Mouse (Mus musculus): Measurements from ENCODE around the gene Olfml2a. TPM values are rescaled to one million over a fixed set of nuclear protein-coding genes. Genes with fewer than 3 reads are reported as not detected.

Gene Olfml2a
- polyA plus RNA-seq, 1 experiment from 2014 or later, result 0.12 TPM

GRCm38 (mm10) chr2:38987803-38988510 is 56.2 kb downstream of the Olfml2a start:
- H3K9ac ChIP-seq, result no peak overlapping the region
- H3K9me3 ChIP-seq (replicated peaks), result peaks cover 6% of the 10 kb centered on the region
- H3K4me3 ChIP-seq (replicated peaks), result no peak overlapping the region
- peak overlapping the region; percentile 74 for H3K27ac ChIP-seq
- ATAC-seq (ENCODE audit: low read depth) (no peak), DNase-seq (no peak)
- 76% methylated on average over 6 of the region's 6 CpGs for WGBS (ENCODE audit: insufficient replicate concordance)
- peaks cover 48% of the 10 kb centered on the region for H3K4me1 ChIP-seq (replicated peaks)
- H3K4me2 ChIP-seq, result no peak overlapping the region
- H3K27me3 ChIP-seq, result no peaks in the 10 kb centered on the region
- no peaks in the 10 kb centered on the region for H3K36me3 ChIP-seq

DNA sequence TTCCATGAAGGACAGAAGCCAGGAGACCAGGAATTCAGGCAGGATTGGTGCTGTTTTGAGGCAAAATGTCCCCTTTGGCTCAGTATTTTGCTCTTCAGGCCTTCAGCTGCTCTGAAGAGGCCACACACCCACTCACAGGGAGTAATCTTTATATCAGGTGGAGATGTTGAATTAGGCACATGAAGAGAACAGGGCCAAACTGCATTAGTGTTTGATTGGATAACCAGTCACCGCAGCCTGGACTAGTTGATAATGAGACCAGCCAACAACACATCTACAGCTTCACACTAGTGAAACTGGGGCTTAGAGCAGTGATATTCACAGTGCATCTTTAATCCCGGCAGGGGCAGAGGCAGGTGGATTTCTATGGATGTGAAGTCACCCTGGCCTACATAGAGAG is 57.2 kb downstream of the Olfml2a start:
- peak overlapping the region; percentile 74 for H3K27ac ChIP-seq
- DNase-seq (peak; percentile 46), ATAC-seq (ENCODE audit: low read depth) (peak; percentile 90)
- H3K4me1 ChIP-seq (replicated peaks), result peaks cover 48% of the 10 kb centered on the region
- no peaks in the 10 kb centered on the region for H3K9me3 ChIP-seq (replicated peaks)
- 35% methylated on average over 2 of the region's 2 CpGs for WGBS (ENCODE audit: insufficient replicate concordance)
- peak overlapping the region; percentile 24; the same call in 1 of the 2 replicates for H3K4me2 ChIP-seq
- H3K36me3 ChIP-seq, result no peaks in the 10 kb centered on the region
- H3K9ac ChIP-seq, result peak overlapping the region; percentile 22; the same call in 1 of the 2 replicates
- H3K4me3 ChIP-seq (replicated peaks), result no peak overlapping the region
- no peaks in the 10 kb centered on the region for H3K27me3 ChIP-seq

DNA sequence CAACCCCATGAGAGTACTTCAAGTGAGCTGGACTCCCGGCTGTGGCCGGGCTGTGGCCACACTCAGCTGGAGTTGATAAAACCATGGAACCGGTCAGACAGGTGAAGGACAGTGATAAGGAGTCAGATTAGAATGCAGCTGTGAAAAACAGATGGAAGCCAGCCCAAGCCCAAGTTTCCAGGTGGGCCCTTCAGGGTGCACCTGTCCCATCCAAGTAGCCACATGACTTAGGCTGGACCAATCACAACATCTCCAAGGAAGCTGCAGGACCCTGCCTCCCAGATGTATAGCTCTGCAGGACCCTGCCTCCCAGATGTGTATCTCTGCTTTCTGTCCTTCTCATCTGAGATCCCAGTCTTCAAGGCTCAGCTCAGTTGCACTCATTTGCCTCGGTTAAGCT is 60.2 kb downstream of the Olfml2a start:
- H3K9me3 ChIP-seq (replicated peaks), result no peaks in the 10 kb centered on the region
- 25% methylated on average over 4 of the region's 4 CpGs for WGBS (ENCODE audit: insufficient replicate concordance)
- no peak overlapping the region for H3K9ac ChIP-seq
- H3K4me1 ChIP-seq (replicated peaks), result peaks cover 51% of the 10 kb centered on the region
- no peaks in the 10 kb centered on the region for H3K27me3 ChIP-seq
- H3K4me2 ChIP-seq, result no peak overlapping the region
- DNase-seq, result no peak
- H3K36me3 ChIP-seq, result no peaks in the 10 kb centered on the region
- ATAC-seq (ENCODE audit: low read depth), result no peak
- H3K4me3 ChIP-seq (replicated peaks), result no peak overlapping the region
- H3K27ac ChIP-seq, result no peak overlapping the region

DNA sequence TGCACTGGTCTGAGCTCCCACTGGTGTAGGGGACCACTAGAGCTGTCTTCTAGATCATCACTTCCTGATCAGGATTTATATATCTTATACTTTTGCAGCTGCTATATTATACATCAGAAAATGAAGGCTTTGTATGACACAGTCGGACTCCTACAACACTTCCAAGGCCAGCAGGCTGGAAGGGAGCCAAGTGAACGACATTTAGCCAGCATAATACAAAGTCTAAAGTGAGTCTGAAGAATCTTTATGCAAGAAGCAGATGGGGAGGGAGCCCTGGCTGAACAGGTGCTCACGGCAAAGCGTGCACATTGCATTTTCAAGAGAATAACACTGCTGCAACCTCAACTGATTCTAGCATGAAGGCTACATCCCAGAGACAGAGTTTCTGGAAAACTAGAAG is 60.7 kb downstream of the Olfml2a start:
- ATAC-seq (ENCODE audit: low read depth) (no peak), DNase-seq (no peak)
- no peak overlapping the region for H3K4me2 ChIP-seq
- no peaks in the 10 kb centered on the region for H3K27me3 ChIP-seq
- H3K4me1 ChIP-seq (replicated peaks), result peaks cover 51% of the 10 kb centered on the region
- no peaks in the 10 kb centered on the region for H3K36me3 ChIP-seq
- H3K27ac ChIP-seq, result no peak overlapping the region
- H3K9ac ChIP-seq, result no peak overlapping the region
- no peak overlapping the region for H3K4me3 ChIP-seq (replicated peaks)
- 62% methylated on average over 4 of the region's 4 CpGs for WGBS (ENCODE audit: insufficient replicate concordance)
- H3K9me3 ChIP-seq (replicated peaks), result no peaks in the 10 kb centered on the region

DNA sequence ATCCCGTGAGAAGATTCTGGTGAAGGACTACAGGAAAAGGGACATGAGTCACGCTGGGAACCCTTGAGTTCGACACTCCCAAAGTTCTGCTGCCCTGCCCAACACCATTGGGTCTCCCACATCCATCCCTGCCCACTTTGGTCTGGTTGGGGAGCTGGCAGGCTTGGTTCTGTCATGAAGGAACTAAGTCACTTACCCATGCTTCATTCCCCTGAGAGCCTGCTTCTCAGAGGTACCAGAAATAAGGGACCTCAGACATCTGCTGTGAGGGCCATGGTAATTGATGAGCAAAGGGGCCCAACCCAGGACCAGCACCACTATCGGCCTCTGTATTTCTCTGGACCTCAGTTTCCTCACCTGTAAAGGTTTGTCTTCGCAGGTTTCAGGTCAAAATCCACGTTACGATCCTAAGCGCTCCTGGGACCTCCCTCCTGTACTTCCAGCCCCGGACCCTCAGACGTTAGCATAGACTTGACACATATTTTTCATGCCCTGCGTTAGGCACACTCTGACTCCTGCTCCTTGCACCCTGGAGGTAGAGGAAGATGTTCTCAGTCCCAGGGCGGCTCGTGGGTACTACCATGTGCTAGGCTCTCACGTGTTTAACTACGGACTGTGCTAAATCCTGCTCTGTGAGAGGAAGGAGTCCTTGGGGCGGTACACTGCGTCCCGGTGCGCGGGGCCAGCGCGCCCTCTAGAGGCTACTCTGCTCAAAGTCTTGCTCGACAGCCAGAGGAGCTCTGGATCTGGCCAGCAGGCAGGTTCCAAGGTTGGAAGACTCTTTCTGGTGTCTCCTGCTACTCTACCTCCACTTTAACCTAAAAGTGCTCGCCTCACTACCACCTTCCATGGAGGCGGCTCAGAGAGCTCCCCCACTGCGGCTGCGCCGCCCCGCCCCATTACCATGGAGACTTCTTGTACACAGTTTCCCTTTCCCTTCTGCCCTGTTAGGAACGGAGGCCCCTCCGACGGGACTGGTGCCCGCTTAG is 65.9 kb downstream of the Olfml2a start, which contains the start of gene Wdr38:
Gene Wdr38, plus strand, starts transcription at position 91 of the 989 bp plus-strand sequence.
- H3K27ac ChIP-seq, result peak within 1 kb of the TSS; percentile 70
- DNase-seq (peak; percentile 81), ATAC-seq (ENCODE audit: low read depth) (peak; percentile 85)
- H3K9ac ChIP-seq, result peak within 1 kb of the TSS; percentile 67
- peaks cover 32% of the 10 kb centered on the region for H3K36me3 ChIP-seq
- H3K9me3 ChIP-seq (replicated peaks), result no peaks in the 10 kb centered on the region
- peaks cover 58% of the 10 kb centered on the region for H3K4me1 ChIP-seq (replicated peaks)
- no peaks in the 10 kb centered on the region for H3K27me3 ChIP-seq
- WGBS (ENCODE audit: insufficient replicate concordance), result 9% methylated on average over 33 of the region's 33 CpGs
- peak within 1 kb of the TSS; percentile 78 for H3K4me2 ChIP-seq
- H3K4me3 ChIP-seq (replicated peaks), result peak within 1 kb of the TSS; percentile 61

GRCm38 (mm10) chr2:38999381-38999780 is 67.6 kb downstream of the Olfml2a start:
- H3K4me1 ChIP-seq (replicated peaks), result peaks cover 75% of the 10 kb centered on the region
- no peaks in the 10 kb centered on the region for H3K27me3 ChIP-seq
- no peak overlapping the region for H3K4me2 ChIP-seq
- H3K27ac ChIP-seq, result peak overlapping the region; percentile 41
- no peak for ATAC-seq (ENCODE audit: low read depth)
- no peak overlapping the region for H3K4me3 ChIP-seq (replicated peaks)
- no peak for DNase-seq
- H3K9me3 ChIP-seq (replicated peaks), result no peaks in the 10 kb centered on the region
- H3K9ac ChIP-seq, result no peak overlapping the region
- peaks cover 48% of the 10 kb centered on the region for H3K36me3 ChIP-seq
- 32% methylated on average over 4 of the region's 4 CpGs for WGBS (ENCODE audit: insufficient replicate concordance)

GRCm38 (mm10) chr2:38999910-39000586 is 68.3 kb downstream of the Olfml2a start:
- WGBS (ENCODE audit: insufficient replicate concordance), result 57% methylated on average over 8 of the region's 8 CpGs
- no peak overlapping the region for H3K9ac ChIP-seq
- no peaks in the 10 kb centered on the region for H3K27me3 ChIP-seq
- no peak overlapping the region for H3K4me3 ChIP-seq (replicated peaks)
- peaks cover 77% of the 10 kb centered on the region for H3K4me1 ChIP-seq (replicated peaks)
- H3K36me3 ChIP-seq, result peaks cover 48% of the 10 kb centered on the region
- DNase-seq (no peak), ATAC-seq (ENCODE audit: low read depth) (no peak)
- H3K27ac ChIP-seq, result peak overlapping the region; percentile 47
- H3K9me3 ChIP-seq (replicated peaks), result no peaks in the 10 kb centered on the region
- H3K4me2 ChIP-seq, result no peak overlapping the region

DNA sequence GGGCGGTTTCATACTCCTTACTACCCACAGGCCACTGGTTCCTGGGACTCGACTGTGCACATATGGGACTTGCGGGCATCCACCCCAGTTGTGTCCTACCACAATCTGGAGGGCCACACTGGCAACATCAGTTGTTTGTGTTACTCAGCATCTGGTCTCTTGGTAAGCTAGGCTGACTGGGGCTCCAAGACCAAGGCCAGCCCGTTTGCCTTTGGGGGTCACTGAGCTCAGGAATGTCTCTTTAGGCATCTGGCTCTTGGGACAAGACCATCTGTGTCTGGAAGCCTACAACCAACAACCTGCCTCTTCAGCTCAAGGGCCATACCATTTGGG is 68.8 kb downstream of the Olfml2a start:
- peaks cover 77% of the 10 kb centered on the region for H3K4me1 ChIP-seq (replicated peaks)
- H3K4me3 ChIP-seq (replicated peaks), result no peak overlapping the region
- H3K27me3 ChIP-seq, result no peaks in the 10 kb centered on the region
- H3K4me2 ChIP-seq, result no peak overlapping the region
- DNase-seq, result no peak
- no peak for ATAC-seq (ENCODE audit: low read depth)
- H3K9ac ChIP-seq, result no peak overlapping the region
- no peaks in the 10 kb centered on the region for H3K9me3 ChIP-seq (replicated peaks)
- WGBS (ENCODE audit: insufficient replicate concordance), result 76% methylated on average over 4 of the region's 4 CpGs
- peak overlapping the region; percentile 47 for H3K27ac ChIP-seq
- H3K36me3 ChIP-seq, result peaks cover 48% of the 10 kb centered on the region

GRCm38 (mm10) chr2:39001866-39002265 is 70.1 kb downstream of the Olfml2a start:
- H3K4me1 ChIP-seq (replicated peaks), result peaks cover 87% of the 10 kb centered on the region
- no peaks in the 10 kb centered on the region for H3K9me3 ChIP-seq (replicated peaks)
- H3K4me2 ChIP-seq, result peak overlapping the region; percentile 94
- ATAC-seq (ENCODE audit: low read depth) (no peak), DNase-seq (no peak)
- H3K27me3 ChIP-seq, result no peaks in the 10 kb centered on the region
- 57% methylated on average over 3 of the region's 3 CpGs for WGBS (ENCODE audit: insufficient replicate concordance)
- H3K27ac ChIP-seq, result peak overlapping the region; percentile 86
- peak overlapping the region; percentile 93 for H3K4me3 ChIP-seq (replicated peaks)
- H3K9ac ChIP-seq, result peak overlapping the region; percentile 88
- peaks cover 48% of the 10 kb centered on the region for H3K36me3 ChIP-seq

DNA sequence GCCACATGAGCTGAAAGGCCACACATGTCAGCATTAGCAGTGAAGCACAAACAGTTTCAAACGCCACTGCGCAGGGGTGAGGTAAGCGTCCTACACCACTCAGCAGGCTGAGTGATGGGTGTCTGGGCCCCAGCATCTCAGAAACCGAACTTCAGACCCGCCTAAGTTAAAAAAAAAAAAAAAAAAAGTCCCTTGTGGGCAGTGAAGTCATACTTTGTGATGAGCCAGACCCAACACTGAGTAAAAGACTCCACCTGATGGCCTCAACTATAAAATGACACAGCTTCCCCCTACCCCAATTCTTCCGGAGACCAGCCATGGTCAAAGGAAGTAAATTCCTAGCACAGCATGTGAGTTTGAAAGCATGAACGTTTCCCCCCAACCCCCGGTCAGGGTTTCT is 71.3 kb downstream of the Olfml2a start:
- Histone ChIP-seq H3K4me2 (peak overlapping the region; percentile 94), H3K4me3 (replicated peaks) (peak overlapping the region; percentile 93), H3K27me3 (no peaks in the 10 kb centered on the region), H3K36me3 (peaks cover 48% of the 10 kb centered on the region), H3K9me3 (replicated peaks) (no peaks in the 10 kb centered on the region), H3K27ac (peak overlapping the region; percentile 86), H3K9ac (peak overlapping the region; percentile 88), H3K4me1 (replicated peaks) (peaks cover 84% of the 10 kb centered on the region)
- WGBS (ENCODE audit: insufficient replicate concordance), result 16% methylated on average over 8 of the region's 8 CpGs
- DNase-seq, result no peak
- ATAC-seq (ENCODE audit: low read depth), result no peak

- Histone ChIP-seq H3K36me3 (peaks cover 48% of the 10 kb centered on the region), H3K4me3 (replicated peaks) (peak overlapping the region; percentile 93), H3K9ac (peak overlapping the region; percentile 88), H3K4me1 (replicated peaks) (peaks cover 82% of the 10 kb centered on the region), H3K4me2 (peak overlapping the region; percentile 94), H3K27me3 (no peaks in the 10 kb centered on the region), H3K9me3 (replicated peaks) (no peaks in the 10 kb centered on the region), H3K27ac (peak overlapping the region; percentile 86)
- DNase-seq (no peak), ATAC-seq (ENCODE audit: low read depth) (no peak)
- WGBS (ENCODE audit: insufficient replicate concordance), result 16% methylated on average over 5 of the region's 5 CpGs
These were observed 71.7 kb downstream of the Olfml2a start for GRCm38 (mm10) chr2:39003512-39003911.

Measured in liver, embryonic 13.5 days (tissue).